Comparison of ENCODE assay signal across 22 mouse cellular contexts in the genomic region with DNA sequence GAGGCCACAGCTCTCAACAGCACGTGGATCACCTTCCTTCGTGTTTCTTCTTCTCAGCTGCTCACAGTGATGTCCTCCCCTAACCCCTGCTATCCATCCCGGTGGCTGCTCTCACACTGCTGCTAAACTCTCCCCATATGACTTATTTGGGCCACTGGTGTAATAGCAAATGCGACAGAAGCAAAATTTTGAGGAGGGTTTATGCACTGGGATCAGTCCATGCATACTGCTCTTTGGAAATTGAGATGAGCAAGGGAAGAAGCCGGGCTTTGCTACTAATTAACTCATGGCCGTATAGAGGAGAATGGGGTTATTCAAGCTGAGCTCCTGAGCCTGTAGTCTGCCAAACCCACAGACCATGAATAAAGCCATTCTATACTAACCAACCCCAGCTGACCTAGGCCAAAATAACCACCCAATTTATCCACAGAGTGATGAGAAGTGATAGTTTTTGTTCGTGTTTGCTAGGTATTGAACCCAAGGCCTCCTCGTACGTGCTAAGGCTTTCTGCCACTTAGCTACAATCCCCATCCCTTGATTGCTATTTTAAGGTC. TPM values are rescaled to one million over a fixed set of nuclear protein-coding genes. Genes with fewer than 3 reads are reported as not detected.
DNase-seq lines count a peak whose midpoint lies in the region; ATAC-seq and TF ChIP-seq lines count a peak whose summit lies in the region.
"Had no signal": no experiment of that assay in that cellular context is flagged by ENCODE, and none has a peak within 500 bp of the region (broad histone marks: within the 10 kb centered on the region; RNA-seq: fewer than 3 reads in every experiment).

No protein-coding gene starts in this region.

- no peak for TF ChIP-seq EP300 in stomach, postnatal 0 days (optimal IDR thresholded peaks at IDR 0.05)

- TF ChIP-seq CTCF in intestine, postnatal 0 days (IDR thresholded peaks at IDR 0.05; ENCODE audit: low read depth), result no peak
- no peak for TF ChIP-seq CTCF in stomach, postnatal 0 days (IDR thresholded peaks at IDR 0.05; ENCODE audit: low read depth)

- H3K27ac ChIP-seq in heart, embryonic 12.5 days (ENCODE audit: poor library complexity, severe bottlenecking), result 0 out of 2 replicates have a peak overlapping the region, but pooled peaks have one; percentile 83
- peak overlapping the region; percentile 74 for H3K27ac ChIP-seq in intestine, embryonic 14.5 days (ENCODE audit: low read depth)
- H3K27ac ChIP-seq in intestine, postnatal 0 days (ENCODE audit: low read depth, low read length), result no peak overlapping the region
- H3K27ac ChIP-seq in stomach, embryonic 16.5 days (ENCODE audit: low read length), result peak overlapping the region; percentile 23; the same call in 1 of the 2 replicates
- no peak overlapping the region for H3K27ac ChIP-seq in stomach, postnatal 0 days (replicated peaks)
- peak overlapping the region; percentile 8; the same call in 1 of the 2 replicates for H3K27ac ChIP-seq in limb, embryonic 15.5 days
- H3K27ac ChIP-seq: hindbrain, embryonic 14.5 days; kidney, embryonic 15.5 days; macrophage had no signal

- H3K36me3 ChIP-seq in heart, embryonic 12.5 days, result no peaks in the 10 kb centered on the region
- H3K36me3 ChIP-seq in intestine, embryonic 14.5 days (ENCODE audit: control insufficient read depth, insufficient read depth, low read length), result no peaks in the 10 kb centered on the region
- H3K36me3 ChIP-seq in intestine, postnatal 0 days (ENCODE audit: control insufficient read depth, insufficient read depth), result no peaks in the 10 kb centered on the region
- H3K36me3 ChIP-seq in stomach, embryonic 16.5 days (ENCODE audit: control insufficient read depth, insufficient read depth, low read length), result no peaks in the 10 kb centered on the region
- no peaks in the 10 kb centered on the region for H3K36me3 ChIP-seq in stomach, postnatal 0 days (ENCODE audit: control insufficient read depth, insufficient read depth, low read length)
- H3K36me3 ChIP-seq in limb, embryonic 15.5 days, result no peaks in the 10 kb centered on the region
- H3K36me3 ChIP-seq: G1E; kidney, embryonic 15.5 days; stomach, embryonic 15.5 days had no signal

- no peaks in the 10 kb centered on the region for H3K27me3 ChIP-seq in heart, embryonic 12.5 days (replicated peaks)
- no peaks in the 10 kb centered on the region for H3K27me3 ChIP-seq in intestine, embryonic 14.5 days (replicated peaks; ENCODE audit: control insufficient read depth, insufficient read depth, low read length)
- no peaks in the 10 kb centered on the region for H3K27me3 ChIP-seq in intestine, postnatal 0 days (replicated peaks; ENCODE audit: control insufficient read depth, insufficient read depth, low read length)
- H3K27me3 ChIP-seq in stomach, embryonic 16.5 days (ENCODE audit: control insufficient read depth, insufficient read depth, low read length), result no peaks in the 10 kb centered on the region
- H3K27me3 ChIP-seq in stomach, postnatal 0 days (ENCODE audit: control insufficient read depth, insufficient read depth, low read length), result no peaks in the 10 kb centered on the region
- H3K27me3 ChIP-seq in limb, embryonic 15.5 days, result no peaks in the 10 kb centered on the region
- H3K27me3 ChIP-seq: kidney, embryonic 15.5 days; stomach, embryonic 15.5 days had no signal

- DNase-seq in heart, postnatal 14 days, result no peak
- no peak for DNase-seq in intestine, embryonic 14.5 days (ENCODE audit: low spot score)
- no peak for DNase-seq in stomach, postnatal 0 days (ENCODE audit: low spot score)
- DNase-seq: adrenal gland, adult 2 months; cerebellum, adult 18-20 months; cerebellum, postnatal 14 days; gastrocnemius, postnatal 14 days; kidney, adult 11 months; layer of hippocampus, adult 9-11 months; liver, postnatal 0 days had no signal

- intact Hi-C loops in heart, postnatal 14 days (cut with DNase I), result no loop called here

- H3K9me3 ChIP-seq in heart, embryonic 12.5 days (replicated peaks), result no peaks in the 10 kb centered on the region
- H3K9me3 ChIP-seq in intestine, embryonic 14.5 days (ENCODE audit: control insufficient read depth, low read length), result no peaks in the 10 kb centered on the region
- no peaks in the 10 kb centered on the region for H3K9me3 ChIP-seq in intestine, postnatal 0 days (ENCODE audit: control insufficient read depth)
- H3K9me3 ChIP-seq in stomach, embryonic 16.5 days (replicated peaks; ENCODE audit: control insufficient read depth, low read length), result no peaks in the 10 kb centered on the region
- no peaks in the 10 kb centered on the region for H3K9me3 ChIP-seq in stomach, postnatal 0 days (ENCODE audit: control insufficient read depth, low read length)
- no peaks in the 10 kb centered on the region for H3K9me3 ChIP-seq in limb, embryonic 15.5 days
- H3K9me3 ChIP-seq: G1E; kidney, embryonic 15.5 days; stomach, embryonic 15.5 days had no signal

- no peak overlapping the region for H3K9ac ChIP-seq in heart, embryonic 12.5 days
- H3K9ac ChIP-seq in intestine, embryonic 14.5 days (ENCODE audit: low read length), result no peak overlapping the region
- H3K9ac ChIP-seq in intestine, postnatal 0 days (ENCODE audit: low read depth, low read length), result no peak overlapping the region
- H3K9ac ChIP-seq in stomach, embryonic 16.5 days (ENCODE audit: low read length), result no peak overlapping the region
- H3K9ac ChIP-seq in stomach, postnatal 0 days (ENCODE audit: low read length), result no peak overlapping the region
- no peak overlapping the region for H3K9ac ChIP-seq in limb, embryonic 15.5 days
- H3K9ac ChIP-seq: hindbrain, embryonic 14.5 days; kidney, embryonic 15.5 days; liver, postnatal 0 days; stomach, embryonic 15.5 days had no signal

- peaks cover 47% of the 10 kb centered on the region for H3K4me1 ChIP-seq in heart, embryonic 12.5 days (replicated peaks)
- peaks cover 3% of the 10 kb centered on the region; the same call in 1 of the 2 replicates for H3K4me1 ChIP-seq in intestine, embryonic 14.5 days (replicated peaks; ENCODE audit: control insufficient read depth, insufficient read depth, low read length)
- H3K4me1 ChIP-seq in intestine, postnatal 0 days (replicated peaks; ENCODE audit: control insufficient read depth, insufficient read depth, low read length), result no peaks in the 10 kb centered on the region
- H3K4me1 ChIP-seq in stomach, embryonic 16.5 days (ENCODE audit: control insufficient read depth, insufficient read depth, low read length), result peaks cover 10% of the 10 kb centered on the region
- H3K4me1 ChIP-seq in stomach, postnatal 0 days (replicated peaks; ENCODE audit: control insufficient read depth, insufficient read depth), result no peaks in the 10 kb centered on the region
- peaks cover 6% of the 10 kb centered on the region; the same call in 1 of the 2 replicates for H3K4me1 ChIP-seq in limb, embryonic 15.5 days
- H3K4me1 ChIP-seq: stomach, embryonic 15.5 days had no signal

- H3K4me2 ChIP-seq in heart, embryonic 12.5 days, result no peak overlapping the region
- no peak overlapping the region for H3K4me2 ChIP-seq in intestine, embryonic 14.5 days (ENCODE audit: low read length)
- no peak overlapping the region for H3K4me2 ChIP-seq in intestine, postnatal 0 days (replicated peaks; ENCODE audit: low read depth)
- no peak overlapping the region for H3K4me2 ChIP-seq in stomach, embryonic 16.5 days (ENCODE audit: low read depth, low read length)
- H3K4me2 ChIP-seq in stomach, postnatal 0 days (replicated peaks; ENCODE audit: low read depth), result no peak overlapping the region
- no peak overlapping the region for H3K4me2 ChIP-seq in limb, embryonic 15.5 days
- H3K4me2 ChIP-seq: hindbrain, embryonic 14.5 days; kidney, embryonic 15.5 days; stomach, embryonic 15.5 days had no signal

- no peak overlapping the region for H3K4me3 ChIP-seq in heart, embryonic 12.5 days
- H3K4me3 ChIP-seq in intestine, embryonic 14.5 days (ENCODE audit: low read depth, low read length), result no peak overlapping the region
- no peak overlapping the region for H3K4me3 ChIP-seq in intestine, postnatal 0 days (ENCODE audit: low read depth, low read length)
- H3K4me3 ChIP-seq in stomach, embryonic 16.5 days (replicated peaks; ENCODE audit: low read length), result no peak overlapping the region
- H3K4me3 ChIP-seq in stomach, postnatal 0 days (ENCODE audit: low read depth, low read length), result no peak overlapping the region
- H3K4me3 ChIP-seq in limb, embryonic 15.5 days, result no peak overlapping the region
- H3K4me3 ChIP-seq: kidney, embryonic 15.5 days; stomach, embryonic 15.5 days had no signal

- ATAC-seq in heart, embryonic 12.5 days (ENCODE audit: insufficient number of reproducible peaks, low FRiP score), result no peak
- ATAC-seq in intestine, embryonic 14.5 days (replicated peaks; ENCODE audit: low FRiP score, low TSS enrichment, low read depth), result no peak
- ATAC-seq in intestine, postnatal 0 days, result no peak
- ATAC-seq in stomach, embryonic 16.5 days (ENCODE audit: insufficient read depth, low FRiP score), result no peak
- ATAC-seq in stomach, postnatal 0 days (ENCODE audit: low FRiP score, low TSS enrichment), result no peak
- 0 out of 2 replicates have a peak, but pooled peaks have one; percentile 14 for ATAC-seq in limb, embryonic 15.5 days (ENCODE audit: insufficient number of reproducible peaks, low FRiP score, low TSS enrichment, low read depth)
- ATAC-seq in inflammation-experienced regulatory T-cells, adult 6 months, result no peak
- ATAC-seq: forebrain, embryonic 16.5 days; liver, postnatal 0 days; lung, postnatal 0 days had no signal

- 66% methylated on average over 9 of the region's 9 CpGs for WGBS in heart, embryonic 12.5 days
- 77% methylated on average over 9 of the region's 9 CpGs for WGBS in intestine, embryonic 14.5 days
- 72% methylated on average over 9 of the region's 9 CpGs for WGBS in intestine, postnatal 0 days
- 75% methylated on average over 9 of the region's 9 CpGs for WGBS in stomach, embryonic 16.5 days
- WGBS in stomach, postnatal 0 days, result 82% methylated on average over 9 of the region's 9 CpGs
- WGBS in limb, embryonic 15.5 days, result 68% methylated on average over 9 of the region's 9 CpGs

RNA-seq across cellular contexts. Expression of a gene that starts 7.7 kb away (rescaled TPM):
- polyA plus RNA-seq in heart, embryonic 12.5 days (2016; fragmentation: Nextera tagmentation; extraction: Ambion mirVana), result 22.7 and 24.4 TPM in 2 replicates
- total RNA-seq in heart, postnatal 14 days (2021), result 10 to 100 TPM; 90.6 to 92.1 TPM
- polyA plus RNA-seq in intestine, embryonic 14.5 days (2014; fragmentation: Nextera tagmentation; extraction: Ambion mirVana), result 24.4 and 24.9 TPM in 2 replicates
- polyA plus RNA-seq in intestine, postnatal 0 days (2015; fragmentation: Nextera tagmentation; extraction: Ambion mirVana), result 4.9 and 7.0 TPM in 2 replicates
- polyA plus RNA-seq in stomach, embryonic 16.5 days (2015; fragmentation: Nextera tagmentation; extraction: Ambion mirVana), result 12.8 and 13.1 TPM in 2 replicates
- polyA plus RNA-seq in stomach, postnatal 0 days (2015; fragmentation: Nextera tagmentation; extraction: Ambion mirVana), result 8.4 and 8.5 TPM in 2 replicates
- 17.3 and 20.8 TPM in 2 replicates for polyA plus RNA-seq in limb, embryonic 15.5 days (2015; fragmentation: Nextera tagmentation; extraction: Ambion mirVana)
- under 1 TPM in 2 of 3 experiments, not detected in 1; 0.31 to 0.74 TPM for polyA plus RNA-seq in inflammation-experienced regulatory T-cells, adult 6 months (2017; shearing (Covaris generic))
- polyA plus RNA-seq: G1E had no signal

Comparison
In these comparisons a context has a peak if more than half of its experiments do, and no peak if none do; other contexts are left out.
1. H3K27ac ChIP-seq: peak in heart, embryonic 12.5 days (single experiment), intestine, embryonic 14.5 days (single experiment), stomach, embryonic 16.5 days (single experiment) and limb, embryonic 15.5 days (single experiment); none in intestine, postnatal 0 days (single experiment) and stomach, postnatal 0 days (single experiment).